Mouse (Mus musculus): ENCODE data around the gene Shtn1. TPM values are rescaled to one million over a fixed set of nuclear protein-coding genes. Genes with fewer than 3 reads are reported as not detected.

The Shtn1 gene
- polyA plus RNA-seq, 1 experiment from 2014 or later: 4.1 TPM

- Histone ChIP-seq H3K27me3 (ENCODE audit: poor library complexity, severe bottlenecking) (peaks cover 4% of the 10 kb centered on the region), H3K9me3 (no peaks in the 10 kb centered on the region), H3K27ac (no peak overlapping the region), H3K4me3 (no peak overlapping the region), H3K36me3 (replicated peaks) (no peaks in the 10 kb centered on the region), H3K4me1 (peaks cover 27% of the 10 kb centered on the region)
- DNase-seq (ENCODE audit: extremely low spot score, low spot score): no peak
- 85% methylated on average over 5 of the region's 5 CpGs for WGBS
Observed at GRCm38 (mm10) chr19:59047511-59047910, 28.4 kb downstream of the Shtn1 start.

- H3K27me3 ChIP-seq (ENCODE audit: poor library complexity, severe bottlenecking): peaks cover 15% of the 10 kb centered on the region
- no peaks in the 10 kb centered on the region for H3K9me3 ChIP-seq
- no peak overlapping the region for H3K4me3 ChIP-seq
- H3K27ac ChIP-seq: no peak overlapping the region
- peaks cover 18% of the 10 kb centered on the region for H3K4me1 ChIP-seq
- H3K36me3 ChIP-seq (replicated peaks): no peaks in the 10 kb centered on the region
- DNase-seq (ENCODE audit: extremely low spot score, low spot score): no peak
- 80% methylated on average over 3 of the region's 3 CpGs for WGBS
Observed at GRCm38 (mm10) chr19:59041086-59041485, 34.8 kb downstream of the Shtn1 start.

- Histone ChIP-seq H3K27me3 (ENCODE audit: poor library complexity, severe bottlenecking) (peaks cover 14% of the 10 kb centered on the region), H3K4me1 (peaks cover 12% of the 10 kb centered on the region), H3K9me3 (peaks cover 6% of the 10 kb centered on the region; the same call in 1 of the 2 replicates), H3K36me3 (replicated peaks) (no peaks in the 10 kb centered on the region), H3K27ac (no peak overlapping the region), H3K4me3 (no peak overlapping the region)
- WGBS: 91% methylated on average over 4 of the region's 4 CpGs
- no peak for DNase-seq (ENCODE audit: extremely low spot score, low spot score)
Observed at GRCm38 (mm10) chr19:59038793-59039192, 37.1 kb downstream of the Shtn1 start.

- Histone ChIP-seq H3K27ac (no peak overlapping the region), H3K4me1 (peaks cover 7% of the 10 kb centered on the region), H3K36me3 (replicated peaks) (no peaks in the 10 kb centered on the region), H3K27me3 (ENCODE audit: poor library complexity, severe bottlenecking) (peaks cover 8% of the 10 kb centered on the region), H3K9me3 (peaks cover 6% of the 10 kb centered on the region; the same call in 1 of the 2 replicates), H3K4me3 (no peak overlapping the region)
- DNase-seq (ENCODE audit: extremely low spot score, low spot score): no peak
- 74% methylated on average over 3 of the region's 3 CpGs for WGBS
Observed at GRCm38 (mm10) chr19:59036811-59037210, 39.1 kb downstream of the Shtn1 start.

GRCm38 (mm10) chr19:59033241-59033640 is 42.7 kb downstream of the Shtn1 start:
- Histone ChIP-seq H3K4me1 (peaks cover 7% of the 10 kb centered on the region), H3K36me3 (replicated peaks) (peaks cover 2% of the 10 kb centered on the region; the same call in 1 of the 2 replicates), H3K27ac (no peak overlapping the region), H3K9me3 (peaks cover 6% of the 10 kb centered on the region; the same call in 1 of the 2 replicates), H3K27me3 (ENCODE audit: poor library complexity, severe bottlenecking) (peaks cover 3% of the 10 kb centered on the region; the same call in 1 of the 2 replicates), H3K4me3 (no peak overlapping the region)
- no peak for DNase-seq (ENCODE audit: extremely low spot score, low spot score)
- WGBS: 82% methylated on average over 4 of the region's 4 CpGs

GRCm38 (mm10) chr19:59030221-59030620 is 45.7 kb downstream of the Shtn1 start:
- no peak for DNase-seq (ENCODE audit: extremely low spot score, low spot score)
- H3K4me3 ChIP-seq: no peak overlapping the region
- no peak overlapping the region for H3K27ac ChIP-seq
- H3K36me3 ChIP-seq (replicated peaks): peaks cover 2% of the 10 kb centered on the region; the same call in 1 of the 2 replicates
- 90% methylated on average over 1 of the region's 1 CpGs for WGBS
- H3K27me3 ChIP-seq (ENCODE audit: poor library complexity, severe bottlenecking): peaks cover 3% of the 10 kb centered on the region; the same call in 1 of the 2 replicates
- H3K9me3 ChIP-seq: peaks cover 6% of the 10 kb centered on the region; the same call in 1 of the 2 replicates
- peaks cover 7% of the 10 kb centered on the region for H3K4me1 ChIP-seq

GRCm38 (mm10) chr19:59029011-59029410 is 46.9 kb downstream of the Shtn1 start:
- no peak overlapping the region for H3K27ac ChIP-seq
- H3K27me3 ChIP-seq (ENCODE audit: poor library complexity, severe bottlenecking): peaks cover 3% of the 10 kb centered on the region; the same call in 1 of the 2 replicates
- peaks cover 6% of the 10 kb centered on the region for H3K4me1 ChIP-seq
- DNase-seq (ENCODE audit: extremely low spot score, low spot score): no peak
- peaks cover 2% of the 10 kb centered on the region; the same call in 1 of the 2 replicates for H3K36me3 ChIP-seq (replicated peaks)
- WGBS: 85% methylated on average over 9 of the region's 9 CpGs
- no peak overlapping the region for H3K4me3 ChIP-seq
- H3K9me3 ChIP-seq: no peaks in the 10 kb centered on the region; the same call in 1 of the 2 replicates

- H3K27me3 ChIP-seq (ENCODE audit: poor library complexity, severe bottlenecking): peaks cover 3% of the 10 kb centered on the region; the same call in 1 of the 2 replicates
- H3K9me3 ChIP-seq: no peaks in the 10 kb centered on the region
- WGBS: 89% methylated on average over 3 of the region's 3 CpGs
- peaks cover 2% of the 10 kb centered on the region; the same call in 1 of the 2 replicates for H3K36me3 ChIP-seq (replicated peaks)
- no peak overlapping the region for H3K4me3 ChIP-seq
- no peak overlapping the region for H3K27ac ChIP-seq
- DNase-seq (ENCODE audit: extremely low spot score, low spot score): no peak
- no peaks in the 10 kb centered on the region for H3K4me1 ChIP-seq
Observed at GRCm38 (mm10) chr19:59028130-59028529, 47.8 kb downstream of the Shtn1 start.

GRCm38 (mm10) chr19:59023876-59024275 is 52.0 kb downstream of the Shtn1 start:
- no peak overlapping the region for H3K27ac ChIP-seq
- 0 out of 2 replicates have a peak, but pooled peaks cover 4% of the 10 kb centered on the region for H3K27me3 ChIP-seq (ENCODE audit: poor library complexity, severe bottlenecking)
- DNase-seq (ENCODE audit: extremely low spot score, low spot score): no peak
- H3K4me1 ChIP-seq: no peaks in the 10 kb centered on the region
- H3K4me3 ChIP-seq: no peak overlapping the region
- WGBS: 94% methylated on average over 3 of the region's 3 CpGs
- peaks cover 23% of the 10 kb centered on the region for H3K36me3 ChIP-seq (replicated peaks)
- peaks cover 13% of the 10 kb centered on the region for H3K9me3 ChIP-seq

GRCm38 (mm10) chr19:59021644-59022043 is 54.3 kb downstream of the Shtn1 start:
- DNase-seq (ENCODE audit: extremely low spot score, low spot score): no peak
- no peaks in the 10 kb centered on the region for H3K4me1 ChIP-seq
- H3K4me3 ChIP-seq: no peak overlapping the region
- no peak overlapping the region for H3K27ac ChIP-seq
- peaks cover 23% of the 10 kb centered on the region for H3K36me3 ChIP-seq (replicated peaks)
- H3K9me3 ChIP-seq: peaks cover 13% of the 10 kb centered on the region
- H3K27me3 ChIP-seq (ENCODE audit: poor library complexity, severe bottlenecking): peaks cover 15% of the 10 kb centered on the region

GRCm38 (mm10) chr19:59010802-59011201 is 65.1 kb downstream of the Shtn1 start:
- DNase-seq (ENCODE audit: extremely low spot score, low spot score): no peak
- Histone ChIP-seq H3K27me3 (ENCODE audit: poor library complexity, severe bottlenecking) (peaks cover 73% of the 10 kb centered on the region), H3K9me3 (no peaks in the 10 kb centered on the region), H3K4me1 (peaks cover 31% of the 10 kb centered on the region), H3K27ac (no peak overlapping the region), H3K4me3 (no peak overlapping the region), H3K36me3 (replicated peaks) (no peaks in the 10 kb centered on the region)
- WGBS: 83% methylated on average over 5 of the region's 5 CpGs

GRCm38 (mm10) chr19:59006577-59007340 is 69.1 kb downstream of the Shtn1 start:
- Histone ChIP-seq H3K4me1 (peaks cover 22% of the 10 kb centered on the region), H3K9me3 (peaks cover 3% of the 10 kb centered on the region; the same call in 1 of the 2 replicates), H3K36me3 (replicated peaks) (peaks cover 11% of the 10 kb centered on the region), H3K4me3 (peak overlapping the region; percentile 10; the same call in 1 of the 2 replicates), H3K27ac (0 out of 2 replicates have a peak overlapping the region, but pooled peaks have one; percentile 35), H3K27me3 (ENCODE audit: poor library complexity, severe bottlenecking) (peaks cover 85% of the 10 kb centered on the region)
- peak; percentile 25 for DNase-seq (ENCODE audit: extremely low spot score, low spot score)
- 27% methylated on average over 15 of the region's 15 CpGs for WGBS

- WGBS: 88% methylated on average over 6 of the region's 6 CpGs
- Histone ChIP-seq H3K27me3 (ENCODE audit: poor library complexity, severe bottlenecking) (peaks cover 81% of the 10 kb centered on the region), H3K4me3 (no peak overlapping the region), H3K36me3 (replicated peaks) (peaks cover 11% of the 10 kb centered on the region), H3K27ac (no peak overlapping the region), H3K9me3 (peaks cover 3% of the 10 kb centered on the region; the same call in 1 of the 2 replicates), H3K4me1 (peaks cover 35% of the 10 kb centered on the region)
- DNase-seq (ENCODE audit: extremely low spot score, low spot score): no peak
Observed at GRCm38 (mm10) chr19:59002827-59003226, 73.1 kb downstream of the Shtn1 start.

All from forebrain, embryonic 10.5 days (tissue).